Mouse (Mus musculus) cortical plate, adult 2 months (tissue): ENCODE measurements around the gene Phkb.

Source experiments
- CTCF ChIP-seq: fragments of 200-500 bp; IDR thresholded peaks from 2 replicates; pipeline ENCODE4 v1.5.1; 2011; ENCODE audit warnings: mild to moderate bottlenecking, control low read depth, low read length; ENCODE audit not compliant: insufficient read depth; ENCODE audit errors: extremely low read depth
- POLR2A ChIP-seq: fragments of 200-500 bp; IDR thresholded peaks from 2 replicates; pipeline ENCODE4 v1.6.1; 2011; ENCODE audit warnings: mild to moderate bottlenecking, low read length, control low read depth; ENCODE audit not compliant: insufficient read depth; ENCODE audit errors: extremely low read depth

DNA sequence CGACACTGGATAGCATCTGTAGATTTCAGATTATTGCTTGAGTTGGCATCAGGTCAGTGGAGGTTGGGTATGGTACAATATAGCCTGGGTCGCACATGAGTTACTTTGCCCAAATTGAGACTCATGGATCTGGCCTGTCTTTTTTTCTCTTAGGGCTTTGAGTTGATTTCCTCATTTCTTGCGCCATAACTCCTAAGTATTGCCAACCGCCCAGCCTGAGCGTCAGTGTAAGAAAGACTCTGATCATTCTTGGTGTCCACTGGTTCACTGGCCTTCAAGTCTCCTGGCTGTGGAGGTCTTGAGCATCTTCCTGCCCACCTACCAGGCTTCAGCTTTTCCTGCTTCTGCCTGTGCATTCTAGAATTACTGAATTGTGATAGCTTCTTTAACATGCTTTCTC lies 104.1 kb downstream of the Phkb start:
- TF ChIP-seq CTCF = no peak
- TF ChIP-seq POLR2A = no peak
